Mouse (Mus musculus) heart, adult 18-20 months (tissue): ENCODE measurements around the gene Tspan4. TPM values are rescaled to one million over a fixed set of nuclear protein-coding genes. Genes with fewer than 3 reads are reported as not detected.

Source experiments
- total RNA-seq, 2 experiments: library from RNA; stranded (reverse); gene quantifications; 2 replicates each; pipeline ENCODE4 v1.2.3; 2021

Tspan4 gene
- total RNA-seq, 2 experiments from 2014 or later, result 18.9 to 22.9 TPM

Other genes starting within 250 kb of the Tspan4 start
- 10 to 100 TPM; 33.7 to 34.8 TPM for gene Phrf1, start 246.5 kb upstream of the Tspan4 start, total RNA-seq
- gene Irf7, start 208.8 kb upstream of the Tspan4 start, total RNA-seq, result 1 to 10 TPM; 2.3 to 3.1 TPM
- not detected for gene Cdhr5, start 198.5 kb upstream of the Tspan4 start, total RNA-seq
- gene Sct, start 196.1 kb upstream of the Tspan4 start, total RNA-seq, result not detected
- gene Drd4, start 183.2 kb upstream of the Tspan4 start, total RNA-seq, result not detected
- gene Deaf1, start 147.6 kb upstream of the Tspan4 start, total RNA-seq, result 10 to 100 TPM; 11.7 to 12.6 TPM
- 10 to 100 TPM; 14.6 to 15.7 TPM for gene Tmem80, start 147.5 kb upstream of the Tspan4 start, total RNA-seq
- 1 to 10 TPM; 1.7 to 3.0 TPM for gene Eps8l2, start 136.4 kb upstream of the Tspan4 start, total RNA-seq
- gene Taldo1, start 83.0 kb upstream of the Tspan4 start, total RNA-seq, result 100 to 1,000 TPM; 106 to 141 TPM
- gene Gatd1, start 61.1 kb upstream of the Tspan4 start, total RNA-seq, result 10 to 100 TPM; 11.3 to 12.4 TPM
- 1 to 10 TPM in 1 of 2 experiments, under 1 TPM in 1; 0.80 to 1.3 TPM for gene Cend1, start 45.7 kb upstream of the Tspan4 start, total RNA-seq
- gene Slc25a22, start 37.3 kb upstream of the Tspan4 start, total RNA-seq, result 10 to 100 TPM; 45.6 to 59.1 TPM
- under 1 TPM; 0.21 to 0.42 TPM for gene Pidd1, start 31.2 kb upstream of the Tspan4 start, total RNA-seq
- 1,000 to 10,000 TPM in 1 of 2 experiments, 100 to 1,000 TPM in 1; 998 to 1,000 TPM for gene Rplp2, start 27.9 kb upstream of the Tspan4 start, total RNA-seq
- 100 to 1,000 TPM; 387 to 566 TPM for gene Pnpla2, start 20.0 kb upstream of the Tspan4 start, total RNA-seq
- gene Cracr2b, start 14.1 kb upstream of the Tspan4 start, total RNA-seq, result 10 to 100 TPM; 22.5 to 23.3 TPM
- gene Cd151, start 7.8 kb upstream of the Tspan4 start, total RNA-seq, result 100 to 1,000 TPM; 320 to 330 TPM
- 10 to 100 TPM; 82.3 to 97.7 TPM for gene Polr2l, start 108 bp upstream of the Tspan4 start, total RNA-seq
- 10 to 100 TPM; 48.2 to 50.9 TPM for gene Chid1, start 64.6 kb downstream of the Tspan4 start, total RNA-seq
- 10 to 100 TPM; 60.7 to 60.8 TPM for gene Ap2a2, start 86.9 kb downstream of the Tspan4 start, total RNA-seq
- gene Muc6, start 180.1 kb downstream of the Tspan4 start, total RNA-seq, result not detected
- under 1 TPM in 1 of 2 experiments, not detected in 1; 0.44 TPM for gene Muc2, start 215.1 kb downstream of the Tspan4 start, total RNA-seq